Mouse (Mus musculus) CH12.LX (cell line): ENCODE measurements around the gene Clstn1. TPM values are rescaled to one million over a fixed set of nuclear protein-coding genes. Genes with fewer than 3 reads are reported as not detected.
A peak's percentile ranks its signal among the peaks of the same experiment; 100 is the strongest.

Source experiments
- DNase-seq: peaks from one replicate; pipeline ENCODE4 v3.0.0-alpha.2; 2013; ENCODE audit errors: extremely low read depth
- H3K27ac ChIP-seq: 2 replicates; pipeline ENCODE4 v1.5.1; 2012; ENCODE audit warnings: low read depth, mild to moderate bottlenecking, control low read depth, moderate library complexity; ENCODE audit not compliant: insufficient read depth
- H3K27me3 ChIP-seq: replicated peaks from 2 replicates; pipeline ENCODE3; 2012; ENCODE audit warnings: inconsistent platforms
- H3K36me3 ChIP-seq, 2 experiments: replicated peaks in 1 of 2; 2 replicates each; pipeline versions ENCODE3 to v1.6.1; 2012; ENCODE audit warnings: inconsistent platforms in 1 of 2, low read length in 1 of 2, mild to moderate bottlenecking in 1 of 2, mixed read lengths in 1 of 2, moderate library complexity in 1 of 2; ENCODE audit not compliant: control insufficient read depth in 1 of 2, insufficient read depth in 1 of 2
- H3K4me1 ChIP-seq, 2 experiments: 2 replicates each; pipeline ENCODE4 v1.6.1; 2012; ENCODE audit warnings: inconsistent platforms in 1 of 2, moderate library complexity in 1 of 2; ENCODE audit not compliant: insufficient read depth in 2 of 2, control insufficient read depth in 1 of 2
- H3K4me2 ChIP-seq: 2 replicates; pipeline ENCODE4 v1.6.1; 2012; ENCODE audit warnings: low read depth, mild to moderate bottlenecking, control low read depth; ENCODE audit not compliant: poor library complexity, insufficient read depth, severe bottlenecking
- H3K4me3 ChIP-seq, 3 experiments: fragments of 150-350 bp in 1 of 3; sonication (generic) in 1 of 3; replicated peaks in 1 of 3; 2 replicates each; pipeline versions ENCODE3 to v1.5.1; 2011 to 2012; ENCODE audit warnings: low read depth in 2 of 3, low read length in 2 of 3, mild to moderate bottlenecking in 2 of 3, moderate library complexity in 2 of 3, control low read depth in 1 of 3, improper control_type of control experiment in 1 of 3, inconsistent platforms in 1 of 3, mixed read lengths in 1 of 3; ENCODE audit not compliant: poor library complexity in 1 of 3
- H3K79me2 ChIP-seq: replicated peaks from 2 replicates; pipeline ENCODE4 v1.6.1; 2012; ENCODE audit warnings: mild to moderate bottlenecking, moderate library complexity; ENCODE audit not compliant: control insufficient read depth, poor library complexity, insufficient read depth, severe bottlenecking; ENCODE audit errors: extremely low read depth
- H3K9ac ChIP-seq: 2 replicates; pipeline ENCODE4 v1.6.1; 2012; ENCODE audit warnings: low read depth, mild to moderate bottlenecking, control low read depth, moderate library complexity; ENCODE audit not compliant: insufficient read depth
- H3K9me3 ChIP-seq: replicated peaks from 2 replicates; pipeline ENCODE3; 2012; ENCODE audit warnings: low read length, inconsistent platforms, mixed read lengths
- CHD1 ChIP-seq: IDR thresholded peaks from 2 replicates; pipeline ENCODE4 v1.6.1; 2012; ENCODE audit warnings: low read depth, low read length, improper control_type of control experiment, inconsistent platforms
- CHD2 ChIP-seq: IDR thresholded peaks from 2 replicates; pipeline ENCODE4 v1.6.1; 2011; ENCODE audit warnings: low read length, improper control_type of control experiment
- EP300 ChIP-seq: IDR thresholded peaks from 2 replicates; pipeline ENCODE4 v1.6.1; 2011; ENCODE audit warnings: low read length, improper control_type of control experiment
- ETS1 ChIP-seq: conservative IDR thresholded peaks from 2 replicates; pipeline ENCODE4 v1.6.1; 2012; ENCODE audit warnings: low read depth, mild to moderate bottlenecking, inconsistent platforms, low read length, improper control_type of control experiment, moderate library complexity
- GABPA ChIP-seq: IDR thresholded peaks from 2 replicates; pipeline ENCODE4 v1.6.1; 2012; ENCODE audit warnings: low read depth, low read length, improper control_type of control experiment, inconsistent platforms; ENCODE audit not compliant: insufficient replicate concordance
- HCFC1 ChIP-seq: IDR thresholded peaks from 2 replicates; pipeline ENCODE4 v1.6.1; 2012; ENCODE audit warnings: low read depth, mild to moderate bottlenecking, inconsistent platforms, low read length, improper control_type of control experiment
- JUND ChIP-seq: conservative IDR thresholded peaks from 2 replicates; pipeline ENCODE4 v1.6.1; 2011; ENCODE audit warnings: low read depth, low read length, improper control_type of control experiment
- KAT2A ChIP-seq: IDR thresholded peaks from 2 replicates; pipeline ENCODE4 v1.6.1; 2012; ENCODE audit warnings: low read length, improper control_type of control experiment, inconsistent platforms; ENCODE audit not compliant: insufficient replicate concordance
- MAFK ChIP-seq: IDR thresholded peaks from 2 replicates; pipeline ENCODE4 v1.6.1; 2011; ENCODE audit warnings: low read length, improper control_type of control experiment; ENCODE audit not compliant: insufficient replicate concordance
- MAX ChIP-seq: IDR thresholded peaks from 2 replicates; pipeline ENCODE4 v1.6.1; 2011; ENCODE audit warnings: low read length, improper control_type of control experiment
- MEF2A ChIP-seq: IDR thresholded peaks from 2 replicates; pipeline ENCODE4 v1.6.1; 2014; ENCODE audit warnings: low read depth, mild to moderate bottlenecking, inconsistent platforms, low read length, improper control_type of control experiment, borderline replicate concordance
- MXI1 ChIP-seq: IDR thresholded peaks from 2 replicates; pipeline ENCODE4 v1.6.1; 2011; ENCODE audit warnings: mild to moderate bottlenecking, low read depth, low read length, improper control_type of control experiment
- MYC ChIP-seq: IDR thresholded peaks from 2 replicates; pipeline ENCODE4 v1.6.1; 2011; ENCODE audit warnings: low read depth, mild to moderate bottlenecking, improper control_type of control experiment, low read length
- NELFE ChIP-seq: IDR thresholded peaks from 2 replicates; pipeline ENCODE4 v1.6.1; 2011; ENCODE audit warnings: low read depth, low read length, improper control_type of control experiment
- NRF1 ChIP-seq: IDR thresholded peaks from 2 replicates; pipeline ENCODE4 v1.6.1; 2014; ENCODE audit warnings: low read depth, mild to moderate bottlenecking, inconsistent platforms, low read length, improper control_type of control experiment, moderate library complexity
- SMC3 ChIP-seq: IDR thresholded peaks from 2 replicates; pipeline ENCODE4 v1.6.1; 2011; ENCODE audit warnings: low read depth, low read length, improper control_type of control experiment
- TCF12 ChIP-seq: IDR thresholded peaks from 2 replicates; pipeline ENCODE4 v1.6.1; 2014; ENCODE audit warnings: low read depth, mild to moderate bottlenecking, inconsistent platforms, low read length, improper control_type of control experiment
- ZC3H11A ChIP-seq: IDR thresholded peaks from 2 replicates; pipeline ENCODE4 v1.6.1; 2012; ENCODE audit warnings: low read depth, mild to moderate bottlenecking, inconsistent platforms, low read length, improper control_type of control experiment
- dilution Hi-C: fragments of 300-500 bp; cut with MboI; formaldehyde crosslinking; loops from 2 replicates; pipeline ENCODE4 v1.14.3; 2020; ENCODE audit warnings: low sequenced_read_pairs; ENCODE audit not compliant: extremely low pct_unique_long_range_greater_than_20kb, extremely low pct_ligation_motif_present
- in situ Hi-C: fragments of 300-500 bp; cut with MboI; formaldehyde crosslinking; loops from 3 replicates; pipeline ENCODE4 v1.14.3; 2019; ENCODE audit warnings: low sequenced_read_pairs, low pct_ligation_motif_present, low pct_unique_long_range_greater_than_20kb, mixed read lengths
- polyA plus RNA-seq: library from polyadenylated mRNA; unstranded; fragments of >175 nt; gene quantifications from 2 replicates; pipeline ENCODE4 v1.2.1, GENCODE M21; 2012; ENCODE audit warnings: low read depth; ENCODE audit not compliant: insufficient read length
- total RNA-seq, 2 experiments: library from RNA; depleted of rRNA; stranded (reverse); fragments of 300-350 nt in 1 of 2; fragments of >200 nt in 1 of 2; gene quantifications; 2 replicates each; pipeline ENCODE4 v1.2.3; 2012 to 2014

Gene Clstn1
- total and polyA plus RNA-seq, 3 experiments: 26.4 to 53.1 (median 35.2) TPM

GRCm38 (mm10) chr4:149665692-149666090 is 79.4 kb downstream of the Clstn1 start:
- Histone ChIP-seq H3K27ac (peak overlapping the region; percentile 91), H3K4me3 (no peak overlapping the region), H3K9ac (peak overlapping the region; percentile 36; the same call in 1 of the 2 replicates)
- TF ChIP-seq KAT2A (no peak), ZC3H11A (no peak), MXI1 (0 out of 2 replicates have a peak, but pooled peaks have one; percentile 50), MYC (peak; percentile 69), MAX (peak; percentile 82), GABPA (no peak)
- TF ChIP-seq, all 38 proteins: peak for 3
- dilution Hi-C loops: no loop called here
- no peak for DNase-seq
- Histone ChIP-seq H3K27me3 (no peaks in the 10 kb centered on the region), H3K9me3 (peaks cover 4% of the 10 kb centered on the region), H3K79me2 (peaks cover 36% of the 10 kb centered on the region), H3K4me2 (peak overlapping the region; percentile 64), H3K4me1 (peaks cover 16 to 87% of the 10 kb centered on the region in 2 experiments), H3K36me3 (peaks cover 55 to 72% of the 10 kb centered on the region in 2 experiments)
- in situ Hi-C loops: no loop called here

DNA sequence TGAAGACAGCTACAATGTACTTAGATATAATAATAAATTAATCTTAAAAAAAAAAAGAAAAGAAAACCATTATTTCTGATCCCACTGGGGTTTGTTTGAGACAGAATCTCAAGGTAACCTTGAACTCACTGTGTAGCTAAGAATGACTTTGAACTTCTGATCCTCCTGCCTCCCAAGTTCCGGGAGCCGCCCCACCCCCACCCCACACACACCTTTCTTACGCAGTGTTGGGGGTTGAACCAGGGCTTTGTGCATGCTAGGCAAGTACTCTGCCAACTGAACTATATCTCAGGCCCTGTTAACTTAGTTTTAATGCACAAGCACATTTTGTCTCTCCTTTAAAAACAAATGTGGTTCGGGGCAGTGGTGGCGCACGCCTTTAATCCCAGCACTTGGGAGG is 84.9 kb downstream of the Clstn1 start:
- H3K27me3 ChIP-seq: no peaks in the 10 kb centered on the region
- TF ChIP-seq SMC3 (no peak), TCF12 (no peak), MAFK (no peak), CHD2 (no peak), CHD1 (no peak), NELFE (no peak), ETS1 (no peak), NRF1 (no peak), MEF2A (no peak), MXI1 (no peak), HCFC1 (no peak), JUND (no peak), EP300 (no peak)
- TF ChIP-seq, all 38 proteins: peak for 0
- in situ Hi-C loops: no loop called here
- Histone ChIP-seq H3K4me1 (peaks cover 0 to 77% of the 10 kb centered on the region in 2 experiments; a peak in 2 of 4 replicates), H3K79me2 (peaks cover 38% of the 10 kb centered on the region), H3K9ac (no peak overlapping the region), H3K9me3 (peaks cover 12% of the 10 kb centered on the region), H3K27ac (no peak overlapping the region), H3K36me3 (peaks cover 71 to 88% of the 10 kb centered on the region in 2 experiments), H3K4me3 (no peak overlapping the region), H3K4me2 (no peak overlapping the region)
- DNase-seq: no peak
- dilution Hi-C loops: no loop called here
